Mouse (Mus musculus) neural tube, embryonic 10.5 days (tissue): ENCODE results near the gene Car10.
A peak's percentile ranks its signal among the peaks of the same experiment; 100 is the strongest.

ENCODE experiments used
- DNase-seq: peaks from one replicate; pipeline ENCODE4 v3.0.0-alpha.2; 2017; ENCODE audit warnings: low spot score; ENCODE audit errors: extremely low spot score

Car10 gene

GRCm38 (mm10) chr11:93097941-93098828 lies at the start of gene Car10:
Gene Car10, plus strand, starts transcription at chr11:93098028.
- DNase-seq: peak; percentile 58

GRCm38 (mm10) chr11:93065021-93065420 lies 32.8 kb upstream of the Car10 start:
- no peak for DNase-seq

GRCm38 (mm10) chr11:93065656-93066181 lies 32.1 kb upstream of the Car10 start:
- no peak for DNase-seq

GRCm38 (mm10) chr11:93095588-93095987 lies 2.2 kb upstream of the Car10 start:
- no peak for DNase-seq

GRCm38 (mm10) chr11:93097001-93097400 lies 827 bp upstream of the Car10 start:
- DNase-seq: peak; percentile 69

- peak; percentile 21 for DNase-seq
Measured at GRCm38 (mm10) chr11:93097431-93097851, 387 bp upstream of the Car10 start.

- DNase-seq: peak; percentile 48
Measured at GRCm38 (mm10) chr11:93098933-93099381, 1.1 kb downstream of the Car10 start.

- DNase-seq: peak; percentile 50
Measured at GRCm38 (mm10) chr11:93099431-93100370, 1.9 kb downstream of the Car10 start.

GRCm38 (mm10) chr11:93100606-93101005 lies 2.8 kb downstream of the Car10 start:
- DNase-seq: no peak

GRCm38 (mm10) chr11:93101106-93101505 lies 3.3 kb downstream of the Car10 start:
- DNase-seq: no peak

- no peak for DNase-seq
Measured at GRCm38 (mm10) chr11:93102321-93102720, 4.5 kb downstream of the Car10 start.

- DNase-seq: no peak
Measured at GRCm38 (mm10) chr11:93103101-93103815, 5.4 kb downstream of the Car10 start.

GRCm38 (mm10) chr11:93109451-93109850 lies 11.6 kb downstream of the Car10 start:
- DNase-seq: no peak

- no peak for DNase-seq
Measured at GRCm38 (mm10) chr11:93120766-93121415, 23.1 kb downstream of the Car10 start.

GRCm38 (mm10) chr11:93123691-93124090 lies 25.9 kb downstream of the Car10 start:
- no peak for DNase-seq

GRCm38 (mm10) chr11:93126466-93126865 lies 28.6 kb downstream of the Car10 start:
- no peak for DNase-seq

- no peak for DNase-seq
Measured at GRCm38 (mm10) chr11:93128481-93128880, 30.7 kb downstream of the Car10 start.

GRCm38 (mm10) chr11:93137841-93138240 lies 40.0 kb downstream of the Car10 start:
- DNase-seq: no peak

- DNase-seq: no peak
Measured at GRCm38 (mm10) chr11:93141727-93142126, 43.9 kb downstream of the Car10 start.

GRCm38 (mm10) chr11:93144544-93144943 lies 46.7 kb downstream of the Car10 start:
- DNase-seq: no peak
